Mouse (Mus musculus) T-helper 1 cell (primary cell): ENCODE results near the gene Cdc42ep3.

Experiments used
- in situ Hi-C: fragments of 300-600 bp; cut with MboI, MseI; formaldehyde crosslinking; loops from one replicate; pipeline ENCODE4 v1.15.1; 2025; ENCODE audit warnings: high pct_unique_total_duplicates

Cdc42ep3 gene

DNA sequence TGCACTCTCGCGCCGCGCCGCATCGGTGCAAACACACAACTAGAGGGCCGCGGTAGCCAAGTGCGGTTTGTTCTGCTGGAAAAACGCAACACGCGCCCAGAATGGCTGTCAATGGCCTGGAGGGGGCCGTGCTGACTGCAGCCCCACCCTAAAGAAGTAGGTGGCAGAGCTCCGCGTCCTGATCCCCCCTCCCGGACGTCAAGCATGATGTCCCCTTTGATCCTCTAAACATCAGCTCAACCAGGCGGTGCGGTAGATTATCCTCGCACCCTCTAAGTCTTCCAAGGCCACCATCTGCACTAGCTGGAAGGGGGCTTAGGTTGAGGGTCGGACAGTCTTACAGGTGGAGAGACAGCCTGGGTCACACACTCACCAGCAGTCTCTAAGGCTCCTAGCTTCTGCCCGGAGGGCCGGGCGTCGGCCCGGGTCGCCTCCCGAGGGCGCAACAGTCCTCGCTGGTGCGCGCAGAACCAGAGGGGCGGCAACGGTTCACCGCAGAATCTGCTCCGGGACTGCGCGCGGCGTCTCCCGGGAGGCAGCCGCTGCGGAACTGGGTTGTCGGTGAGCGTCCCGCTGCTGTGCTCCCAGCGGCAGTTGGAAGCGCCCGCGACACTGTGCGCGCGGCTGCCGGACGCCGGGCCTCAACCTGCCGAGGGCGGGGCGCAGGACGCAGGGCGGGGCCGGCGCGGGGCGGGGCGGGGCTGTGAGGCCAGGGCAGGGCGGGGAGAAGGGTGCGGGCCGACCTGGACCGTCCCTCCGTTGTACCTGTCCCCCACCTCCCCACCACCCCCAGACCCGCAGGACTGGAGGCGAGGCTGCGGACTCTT lies at the start of gene Cdc42ep3:
Cdc42ep3 (minus strand) TSS at position 648 of the 827 bp plus-strand sequence.
- in situ Hi-C loops: no loop called here

DNA sequence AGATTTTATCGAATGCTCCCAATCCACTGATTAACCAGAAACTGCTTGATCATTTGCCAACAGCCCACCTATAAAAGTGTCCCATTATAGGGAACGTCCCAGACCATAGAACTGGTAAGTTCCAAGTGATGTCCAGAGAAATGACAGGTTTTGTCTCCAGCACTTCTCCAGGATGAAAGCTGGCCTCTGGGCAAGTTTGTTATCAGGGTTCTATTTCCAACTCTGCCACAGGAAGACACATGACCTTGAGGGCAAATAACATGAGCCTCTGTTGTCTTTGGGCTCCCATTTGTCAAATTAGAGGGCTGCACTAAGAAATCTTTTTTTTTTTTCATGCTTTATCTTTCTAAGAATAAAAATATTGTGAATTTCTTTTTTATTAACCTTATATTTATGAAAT lies 45.5 kb upstream of the Cdc42ep3 start:
- in situ Hi-C loops: no loop called here

DNA sequence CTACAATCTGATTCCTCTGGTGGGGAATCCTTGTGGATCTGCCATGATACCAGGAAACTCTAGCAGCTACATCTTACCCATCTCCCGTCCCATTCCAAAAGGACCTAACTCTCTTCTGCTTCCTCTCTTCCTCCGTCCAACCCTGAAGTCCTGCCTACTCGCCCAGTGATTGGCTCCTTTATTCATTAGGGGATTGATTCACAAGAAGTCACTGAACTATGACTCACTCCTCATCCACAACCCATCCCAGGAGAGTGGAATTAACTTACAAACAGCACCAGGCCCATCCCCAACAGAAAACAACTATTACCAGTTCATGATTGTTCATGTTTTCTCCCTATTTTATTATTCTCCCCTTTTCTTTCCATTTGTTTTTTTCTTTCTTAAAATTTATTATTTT lies 43.5 kb upstream of the Cdc42ep3 start:
- in situ Hi-C loops: no loop called here

DNA sequence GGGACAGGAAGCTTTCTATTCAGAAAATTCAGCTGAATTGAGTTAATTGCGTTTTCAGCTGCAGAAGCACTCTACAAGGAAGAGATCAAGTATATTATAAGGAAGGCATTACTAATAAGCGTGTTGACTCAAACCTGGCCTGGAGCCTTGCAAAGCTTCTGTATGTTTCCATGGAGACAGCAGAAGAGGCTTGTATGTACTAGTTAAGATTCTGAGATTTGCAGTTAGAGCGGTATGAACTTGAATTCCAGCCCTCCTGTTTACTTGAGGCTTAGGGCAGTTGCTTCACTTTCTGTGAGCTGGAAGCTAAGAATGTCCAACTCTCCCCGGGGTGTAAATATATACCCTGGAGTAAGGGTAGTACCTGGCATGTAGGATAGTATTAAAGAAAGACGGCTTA lies 39.9 kb upstream of the Cdc42ep3 start:
- in situ Hi-C loops: no loop called here

DNA sequence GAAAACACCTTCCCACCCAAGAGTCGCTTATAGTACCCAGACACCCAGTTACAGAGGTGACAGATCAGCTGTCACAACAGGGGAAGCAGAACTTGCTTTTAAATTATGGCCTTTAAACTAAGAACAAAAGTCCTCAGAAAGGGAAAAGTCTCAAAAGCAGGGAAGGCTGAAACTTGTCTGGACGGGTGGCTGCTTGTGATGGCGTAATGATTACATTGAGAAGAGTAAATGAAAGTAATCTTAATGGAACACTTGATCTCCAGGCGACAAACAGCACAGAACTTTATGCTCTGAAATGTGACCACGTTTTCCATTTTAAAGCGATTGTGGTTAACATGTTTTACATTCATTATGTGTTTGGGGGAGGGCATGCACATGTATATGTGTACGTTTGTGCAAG lies 39.0 kb upstream of the Cdc42ep3 start:
- in situ Hi-C loops: no loop called here

DNA sequence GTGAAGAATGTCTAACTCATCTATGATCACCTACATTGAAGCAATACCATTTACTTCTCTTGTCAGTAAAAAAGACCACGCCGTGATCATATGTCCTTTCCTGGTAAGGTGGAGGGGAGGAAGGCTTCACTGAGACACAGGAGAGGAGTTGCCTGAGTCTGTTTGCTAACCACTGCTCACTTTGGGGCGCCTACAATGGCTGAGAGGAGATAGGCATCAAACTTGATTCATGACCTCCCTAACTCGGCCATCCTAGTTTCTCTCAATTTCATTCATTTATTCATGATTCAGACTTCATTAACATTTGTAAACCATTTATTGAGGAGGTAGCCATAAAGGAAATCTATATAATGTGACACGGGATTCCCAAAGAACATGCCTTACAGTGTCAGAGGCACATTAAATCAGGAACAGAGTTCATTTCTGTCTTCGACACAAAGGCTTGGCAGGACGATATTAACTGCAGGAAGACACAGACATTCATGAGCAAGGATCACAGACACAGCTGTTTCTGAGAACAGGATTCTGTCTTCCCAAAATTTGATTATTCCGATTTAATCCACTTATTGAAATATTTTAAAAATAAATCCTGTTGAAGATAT lies 32.7 kb upstream of the Cdc42ep3 start:
- in situ Hi-C loops: no loop called here

DNA sequence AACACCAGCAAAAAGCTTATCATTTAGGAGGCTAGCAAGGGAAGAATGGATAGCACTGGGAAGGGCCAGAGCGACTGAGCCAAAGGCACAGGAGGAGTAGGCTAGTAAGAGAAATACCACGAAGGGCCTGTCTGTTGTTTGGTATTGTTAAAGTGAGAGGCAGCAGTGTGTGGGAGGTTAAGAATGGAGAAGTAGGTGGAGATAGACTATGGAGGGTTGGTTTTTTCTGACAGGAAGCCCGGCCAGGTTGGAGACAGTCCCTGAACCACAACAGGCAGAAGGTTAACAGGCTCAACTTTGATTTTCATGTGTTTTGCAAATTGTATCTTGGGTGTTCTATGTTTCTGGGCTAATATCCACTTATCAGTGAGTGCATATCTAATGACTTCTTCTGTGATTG lies 26.6 kb upstream of the Cdc42ep3 start:
- in situ Hi-C loops: no loop called here

DNA sequence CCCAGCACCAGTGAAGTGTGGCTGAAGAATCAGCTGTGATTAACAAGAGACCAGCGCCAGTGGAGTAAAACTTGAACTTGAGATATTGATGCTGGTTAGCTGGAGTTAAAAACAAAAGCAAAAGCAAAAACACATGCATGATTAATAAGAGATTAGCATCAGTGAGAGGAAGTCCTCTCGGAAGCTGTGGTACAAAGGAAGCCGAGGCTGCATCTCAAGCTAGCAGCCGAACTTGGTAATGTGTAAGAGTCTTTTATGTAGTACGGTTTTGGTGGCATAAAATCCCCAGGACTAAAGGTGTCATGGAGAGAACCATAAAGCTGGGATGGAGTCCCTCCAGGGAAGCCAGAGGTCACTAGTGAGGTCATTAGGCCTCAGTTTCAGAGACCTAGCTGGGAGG lies 24.3 kb upstream of the Cdc42ep3 start:
- in situ Hi-C loops: no loop called here

DNA sequence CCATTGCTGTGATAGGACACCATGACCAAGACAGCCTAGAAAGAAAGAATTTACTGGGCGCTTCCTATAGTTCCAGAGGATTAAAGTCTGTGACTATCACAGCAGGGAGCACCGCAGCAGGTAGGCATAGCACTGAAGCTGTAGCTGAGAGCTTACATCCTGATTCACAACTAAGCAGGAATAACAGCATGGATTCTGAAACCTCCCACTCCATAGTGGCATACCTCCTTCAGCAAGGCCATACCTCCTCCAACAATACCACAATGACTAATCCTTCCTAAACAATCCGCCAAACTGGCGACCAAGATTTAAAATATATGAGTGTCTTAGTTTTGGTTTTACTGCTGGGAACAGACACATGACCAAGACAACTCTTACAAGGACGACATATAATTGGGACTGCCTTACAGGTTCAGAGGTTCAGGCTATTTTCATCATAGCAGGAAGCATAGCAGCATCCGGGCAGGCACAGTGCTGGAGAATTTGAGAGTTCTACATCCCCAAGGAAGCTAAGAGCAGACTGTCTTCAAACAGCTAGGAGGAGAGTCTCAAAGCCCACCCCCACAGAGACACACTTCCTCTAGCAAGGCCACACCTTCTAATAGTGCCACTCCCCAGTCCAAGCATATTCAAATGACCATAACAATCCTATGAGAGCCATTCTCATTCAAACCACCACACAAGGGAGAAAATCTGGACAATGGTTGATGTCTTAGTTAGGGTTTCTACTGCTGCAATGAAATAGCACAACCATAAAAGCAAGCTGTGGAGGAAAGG lies 21.7 kb upstream of the Cdc42ep3 start:
- in situ Hi-C loops: no loop called here

DNA sequence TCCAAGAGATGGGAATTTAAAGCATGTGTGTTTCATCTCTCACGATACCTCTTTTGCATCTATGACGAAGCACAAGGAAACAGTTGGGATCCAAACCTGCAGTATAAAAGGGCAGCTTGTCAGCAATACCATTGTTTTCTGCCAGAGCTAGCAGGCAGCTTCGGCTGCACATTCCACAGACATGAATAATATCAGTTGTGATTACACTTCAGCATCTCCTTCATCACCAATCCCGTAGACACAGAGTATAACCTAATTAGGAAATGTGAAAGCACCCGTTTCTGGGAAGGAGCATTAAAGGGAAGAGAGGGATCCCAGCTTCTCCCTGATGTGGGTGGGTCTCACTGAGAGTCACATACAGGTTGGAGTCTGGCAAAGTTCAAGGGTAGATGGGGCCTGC lies 18.1 kb upstream of the Cdc42ep3 start:
- in situ Hi-C loops: no loop called here

DNA sequence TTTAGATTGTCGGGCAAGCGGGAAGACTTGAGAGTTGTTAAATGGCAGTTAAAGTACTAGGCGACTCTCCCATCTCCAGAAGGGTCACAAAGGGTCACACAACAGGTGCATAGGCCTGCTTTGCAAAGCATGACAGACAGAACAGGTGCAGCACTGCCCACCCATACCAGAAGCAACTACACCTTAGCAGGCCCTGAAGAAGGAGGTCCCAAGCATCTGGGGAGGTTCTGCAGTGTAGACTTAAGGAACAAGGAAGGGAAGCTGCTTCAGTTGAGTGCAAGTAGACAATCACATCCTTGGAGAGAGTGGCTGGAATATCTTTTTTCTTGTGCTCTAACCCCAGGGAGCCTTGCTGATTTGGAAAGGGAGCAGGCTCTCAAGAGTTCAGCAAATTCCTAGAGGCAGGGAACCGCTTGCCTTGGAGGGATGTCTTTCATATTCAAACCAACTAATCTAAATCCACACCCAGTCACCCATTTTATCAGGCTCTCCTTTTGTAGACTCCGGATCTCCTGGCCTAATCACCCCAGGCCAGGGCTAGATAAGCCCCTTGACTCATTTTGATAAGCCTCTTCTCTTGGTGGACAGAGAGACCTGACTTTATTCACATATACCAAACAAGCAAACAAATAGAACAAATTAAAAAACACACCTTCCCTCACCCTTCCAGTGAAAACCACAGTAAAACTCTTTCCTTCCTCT lies 10.0 kb upstream of the Cdc42ep3 start:
- in situ Hi-C loops: loop anchor here (10.0 kb wide), 1 partner anchor 90 kb away; no protein-coding TSS in a partner anchor

DNA sequence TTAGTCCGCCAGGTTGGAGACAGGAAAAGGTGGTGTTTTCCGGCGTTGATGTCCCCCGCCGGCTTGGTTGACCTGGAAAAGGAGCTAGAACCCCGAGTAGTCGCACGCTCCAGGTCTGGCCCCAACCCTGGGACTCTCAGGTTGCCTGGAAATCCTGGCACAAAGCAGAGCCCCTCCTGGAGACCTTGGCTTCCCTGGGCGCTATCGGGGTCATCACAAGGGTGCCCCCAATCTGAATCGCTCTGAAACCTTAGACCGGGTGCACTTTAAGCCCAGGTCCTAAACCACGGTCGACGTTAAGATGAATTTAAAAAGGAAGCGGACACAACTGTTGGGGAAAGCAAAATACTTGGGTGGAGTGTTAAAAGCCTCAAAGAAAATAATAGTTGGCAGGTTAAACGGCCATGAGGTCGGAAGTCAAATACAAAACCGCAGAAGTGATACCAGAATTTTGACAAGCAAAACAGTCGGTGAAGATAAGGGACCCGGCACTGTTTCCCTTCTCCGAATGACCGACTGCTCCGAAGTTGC lies 1.2 kb upstream of the Cdc42ep3 start:
- in situ Hi-C loops: no loop called here

DNA sequence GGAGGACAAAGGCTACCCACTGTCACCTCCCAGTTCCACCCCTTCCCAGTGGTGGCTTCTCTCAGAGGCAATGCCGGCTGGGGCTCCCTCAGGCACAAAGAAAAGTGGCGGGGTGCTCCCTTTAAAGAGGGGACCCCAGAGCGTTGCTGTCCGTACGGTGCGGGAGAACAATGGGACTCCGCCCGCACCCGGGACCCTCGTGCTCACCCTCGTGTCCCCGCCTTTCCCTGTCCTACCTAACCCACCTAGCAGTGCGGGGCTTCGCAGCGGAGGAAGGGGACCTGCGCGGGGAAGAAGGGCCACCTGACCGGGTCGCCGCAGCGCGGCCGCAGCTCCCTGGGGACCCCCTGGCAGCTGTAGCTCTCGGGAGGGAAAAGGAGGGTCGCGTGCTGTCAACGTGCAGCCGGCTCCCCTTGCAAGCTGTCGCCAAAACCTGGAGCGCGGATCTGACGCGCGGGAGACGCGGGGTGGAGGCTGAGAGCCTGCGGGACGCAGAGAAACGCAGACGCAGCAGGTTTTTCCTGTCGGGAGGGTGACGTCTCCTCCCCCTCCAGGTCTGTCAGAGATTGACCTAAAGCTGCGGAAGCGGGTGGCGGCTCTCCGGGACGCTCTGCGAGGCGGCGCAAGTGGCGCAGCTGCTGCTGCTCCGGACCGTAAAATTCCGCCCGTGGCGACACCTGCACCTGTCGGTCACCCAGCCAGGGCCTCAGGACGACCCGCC lies 540 bp upstream of the Cdc42ep3 start:
- in situ Hi-C loops: no loop called here

DNA sequence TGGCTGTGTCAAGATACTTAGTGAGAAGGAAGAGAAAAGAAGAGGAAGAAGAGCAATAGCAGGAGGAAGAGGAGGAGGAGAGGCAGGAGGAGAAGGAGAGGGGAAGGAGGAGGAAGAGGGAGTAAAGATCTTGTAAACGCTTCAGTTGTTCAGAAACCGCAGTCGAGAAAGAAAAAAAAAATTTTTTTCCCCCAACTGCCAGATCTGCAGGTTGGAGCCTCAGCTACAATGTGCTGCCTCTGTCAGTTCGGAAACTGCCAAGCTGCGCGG lies 782 bp downstream of the Cdc42ep3 start:
- in situ Hi-C loops: no loop called here

DNA sequence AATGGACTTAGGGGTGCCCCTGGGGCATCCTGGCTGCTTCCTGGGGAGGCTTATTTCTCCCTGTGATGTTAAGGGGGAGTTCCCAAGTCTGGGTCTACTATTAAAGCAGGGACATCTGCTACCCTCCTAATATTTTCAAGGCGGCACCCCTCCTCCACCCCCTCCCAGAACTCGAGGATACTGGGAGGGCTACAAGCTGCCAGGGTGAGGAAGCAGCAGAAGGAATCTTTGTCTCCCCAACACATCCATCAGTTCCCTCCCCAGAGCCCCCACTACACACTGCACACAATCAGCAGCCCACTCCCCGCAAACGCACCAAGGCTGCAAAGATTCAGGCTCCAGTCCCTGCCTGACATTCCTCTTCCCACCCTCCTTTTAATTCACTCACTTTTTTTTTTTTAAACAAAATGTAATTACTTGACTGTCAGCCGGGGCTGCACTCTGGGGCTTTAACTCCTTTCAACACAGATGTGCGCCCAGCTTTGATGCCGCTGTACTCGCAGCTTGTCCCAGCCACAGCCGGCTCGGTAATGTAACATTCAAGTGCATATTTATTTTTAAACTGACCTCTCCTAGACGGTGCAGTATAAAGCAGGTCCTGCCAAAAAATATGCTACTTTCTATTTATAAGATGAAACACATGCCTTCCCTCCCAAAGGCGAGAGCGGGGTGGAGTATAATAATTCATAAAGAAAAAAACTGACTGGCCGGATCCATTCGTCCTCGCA lies 1.3 kb downstream of the Cdc42ep3 start:
- in situ Hi-C loops: no loop called here

DNA sequence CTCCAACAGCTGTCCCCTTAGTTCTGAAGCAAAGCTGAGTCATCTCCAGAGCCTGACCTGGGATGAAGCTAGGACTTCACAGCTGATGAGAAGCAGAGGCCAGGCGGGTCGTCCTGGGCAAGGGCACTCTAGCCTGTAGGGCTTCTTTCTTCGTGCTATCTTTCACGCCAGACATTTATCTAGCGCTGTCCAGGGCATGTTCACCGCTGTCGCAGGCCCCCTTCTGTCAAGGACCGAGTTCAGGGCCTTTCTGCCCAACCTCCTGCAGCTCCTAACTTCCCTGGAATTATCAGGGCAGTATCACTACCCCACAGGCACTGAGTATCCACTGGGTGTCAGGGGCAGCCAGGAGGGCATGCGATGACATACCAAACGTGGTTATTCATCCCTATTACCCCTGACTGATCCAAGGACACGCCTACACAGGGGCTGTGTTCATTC lies 4.1 kb downstream of the Cdc42ep3 start:
- in situ Hi-C loops: no loop called here

DNA sequence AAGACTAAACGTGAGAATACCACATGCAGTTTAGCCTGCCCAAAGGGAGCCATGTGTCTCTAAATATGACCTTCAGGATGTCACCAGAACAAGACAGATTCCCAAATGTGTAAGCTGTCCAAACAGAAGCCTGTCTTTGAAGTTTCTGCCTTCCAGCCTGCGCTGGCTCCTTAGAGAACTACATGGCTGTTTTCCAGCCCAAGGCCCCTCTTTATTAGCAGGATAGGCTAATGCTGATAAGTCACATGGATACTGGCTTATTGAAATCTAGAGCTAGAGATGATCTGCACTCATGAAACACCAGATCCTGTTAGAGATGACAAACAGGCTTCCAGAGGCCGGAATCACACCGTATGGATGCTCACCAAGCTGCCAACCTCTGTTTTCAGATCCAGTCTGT lies 5.5 kb downstream of the Cdc42ep3 start:
- in situ Hi-C loops: no loop called here

DNA sequence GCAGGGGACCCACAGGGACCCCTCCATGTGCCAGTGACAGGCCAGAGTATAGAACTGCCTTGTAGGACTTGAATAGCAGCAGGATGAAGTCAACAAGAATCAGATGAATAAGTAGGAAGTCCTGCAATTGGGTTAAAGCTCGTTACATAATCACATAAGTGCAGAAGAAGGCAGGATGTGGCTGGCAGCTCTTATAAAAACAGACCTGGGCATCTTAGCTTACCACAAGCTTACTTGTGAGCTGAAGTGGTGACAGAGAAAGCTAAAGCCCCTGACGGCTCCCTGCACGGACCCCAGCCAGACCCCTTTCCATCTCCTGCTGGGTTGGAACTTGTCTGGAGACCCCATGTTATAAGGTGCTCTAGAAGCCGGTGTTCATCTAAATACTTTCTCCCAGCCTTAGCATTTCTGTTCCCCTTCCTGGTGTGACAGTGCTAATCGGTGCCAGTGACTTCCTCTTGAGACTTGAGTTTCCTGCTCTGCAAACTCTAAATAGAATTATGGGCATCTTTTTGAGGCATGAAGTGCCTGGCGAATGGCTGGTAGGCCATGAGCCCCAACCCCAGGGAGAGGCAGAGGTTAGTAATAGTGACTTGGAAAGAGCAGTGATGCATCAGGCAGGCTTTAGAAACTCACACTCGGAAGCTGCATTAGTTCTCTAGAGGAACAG lies 6.8 kb downstream of the Cdc42ep3 start:
- in situ Hi-C loops: no loop called here

DNA sequence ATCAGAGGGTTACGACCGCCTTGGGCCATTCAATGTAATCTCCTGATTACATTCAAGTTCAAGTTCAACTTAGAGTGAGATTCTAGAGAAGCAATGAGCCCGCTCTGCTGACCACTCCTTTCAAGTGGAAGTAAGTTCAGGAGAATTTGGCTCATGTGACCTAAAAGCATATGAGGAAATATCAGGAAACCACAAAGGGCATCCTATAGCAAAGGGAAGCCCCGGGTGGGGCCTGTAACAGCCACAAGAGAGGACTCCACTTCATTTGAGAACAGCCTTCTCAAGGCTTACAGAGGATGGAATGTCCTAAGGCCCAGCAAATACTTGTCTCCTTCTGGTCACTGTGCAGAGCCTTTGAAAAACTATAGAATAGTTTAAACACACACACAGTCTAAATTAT lies 7.6 kb downstream of the Cdc42ep3 start:
- in situ Hi-C loops: no loop called here
